Mouse (Mus musculus): Measurements from ENCODE around the gene Mdm2. TPM values are rescaled to one million over a fixed set of nuclear protein-coding genes. Genes with fewer than 3 reads are reported as not detected.
"Not testable (repeated sequence)": the region's sequence is repeated elsewhere in the genome, so short reads cannot be mapped to it uniquely, and the experiment has no call there.

The Mdm2 gene
- total and polyA plus RNA-seq, 3 experiments, result 35.3 to 601 (median 42.2) TPM

GRCm38 (mm10) chr10:117758749-117759727 lies 48.5 kb upstream of the Mdm2 start:
- H3K9ac ChIP-seq (ENCODE audit: control insufficient read depth, low read depth, low read length, poor library complexity, severe bottlenecking), result no peak overlapping the region
- H3K27me3 ChIP-seq (ENCODE audit: control insufficient read depth in 1 of 2, insufficient read depth in 2 of 2, low read length in 2 of 2), result no peaks in the 10 kb centered on the region
- no peaks in the 10 kb centered on the region for H3K79me2 ChIP-seq (ENCODE audit: control insufficient read depth, insufficient read depth, low read length, poor library complexity)
- H3K4me1 ChIP-seq (ENCODE audit: control insufficient read depth in 1 of 2, insufficient read depth in 2 of 2, low read length in 2 of 2), result no peaks in the 10 kb centered on the region
- H3K36me3 ChIP-seq (ENCODE audit: control insufficient read depth in 1 of 2, insufficient read depth in 2 of 2, low read length in 2 of 2), result peaks cover 0 to 30% of the 10 kb centered on the region in 2 experiments; a peak in 2 of 4 replicates
- H3K27ac ChIP-seq (ENCODE audit: control insufficient read depth, low read depth, low read length), result no peak overlapping the region
- TF ChIP-seq HCFC1 (IDR thresholded peaks at IDR 0.05; ENCODE audit: low read depth, low read length) (no peak), RCOR1 (IDR thresholded peaks at IDR 0.05; ENCODE audit: low read depth, low read length) (no peak), MAFK (IDR thresholded peaks at IDR 0.05; ENCODE audit: borderline replicate concordance, low read depth, low read length) (no peak), NRF1 (IDR thresholded peaks at IDR 0.05; ENCODE audit: insufficient read depth, low read depth, low read length, poor library complexity, severe bottlenecking) (no peak), MAZ (IDR thresholded peaks at IDR 0.05; ENCODE audit: low read depth, low read length) (no peak), MYB (IDR thresholded peaks at IDR 0.05; ENCODE audit: low read depth, low read length) (no peak)
- no peak for DNase-seq (ENCODE audit: low read depth, low spot score)
- no peak overlapping the region for H3K4me3 ChIP-seq (ENCODE audit: control insufficient read depth in 1 of 2, insufficient read depth in 1 of 2, low read depth in 2 of 2, low read length in 2 of 2)
- H3K9me3 ChIP-seq (replicated peaks; ENCODE audit: insufficient read depth, low read length), result no peaks in the 10 kb centered on the region

- DNase-seq (ENCODE audit: low read depth, low spot score); H3K9ac ChIP-seq (ENCODE audit: control insufficient read depth, low read depth, low read length, poor library complexity, severe bottlenecking); H3K4me3 ChIP-seq (ENCODE audit: control insufficient read depth in 1 of 2, insufficient read depth in 1 of 2, low read depth in 2 of 2, low read length in 2 of 2); H3K27ac ChIP-seq (ENCODE audit: control insufficient read depth, low read depth, low read length); H3K79me2 ChIP-seq (ENCODE audit: control insufficient read depth, insufficient read depth, low read length, poor library complexity); H3K27me3 ChIP-seq (ENCODE audit: control insufficient read depth in 1 of 2, insufficient read depth in 2 of 2, low read length in 2 of 2); H3K4me1 ChIP-seq (ENCODE audit: control insufficient read depth in 1 of 2, insufficient read depth in 2 of 2, low read length in 2 of 2); H3K9me3 ChIP-seq (replicated peaks; ENCODE audit: insufficient read depth, low read length): not testable (repeated sequence)
- H3K36me3 ChIP-seq (ENCODE audit: control insufficient read depth in 1 of 2, insufficient read depth in 2 of 2, low read length in 2 of 2), result peaks cover 0 to 32% of the 10 kb centered on the region in 2 experiments; a peak in 2 of 4 replicates
Measured at GRCm38 (mm10) chr10:117758344-117758743, 47.8 kb upstream of the Mdm2 start.

- no peak for DNase-seq (ENCODE audit: low read depth, low spot score)
- no peak overlapping the region for H3K4me3 ChIP-seq (ENCODE audit: control insufficient read depth in 1 of 2, insufficient read depth in 1 of 2, low read depth in 2 of 2, low read length in 2 of 2)
- no peaks in the 10 kb centered on the region for H3K4me1 ChIP-seq (ENCODE audit: control insufficient read depth in 1 of 2, insufficient read depth in 2 of 2, low read length in 2 of 2)
- H3K9ac ChIP-seq (ENCODE audit: control insufficient read depth, low read depth, low read length, poor library complexity, severe bottlenecking), result no peak overlapping the region
- no peaks in the 10 kb centered on the region for H3K79me2 ChIP-seq (ENCODE audit: control insufficient read depth, insufficient read depth, low read length, poor library complexity)
- TF ChIP-seq RCOR1 (IDR thresholded peaks at IDR 0.05; ENCODE audit: low read depth, low read length) (no peak), EP300 (IDR thresholded peaks at IDR 0.05; ENCODE audit: low read depth in 1 of 2, low read length in 2 of 2) (no peak), MYC (IDR thresholded peaks at IDR 0.05; ENCODE audit: low read depth, low read length) (no peak), CHD1 (IDR thresholded peaks at IDR 0.05; ENCODE audit: low read depth, low read length) (no peak), TBP (IDR thresholded peaks at IDR 0.05; ENCODE audit: low read depth, low read length) (no peak), HCFC1 (IDR thresholded peaks at IDR 0.05; ENCODE audit: low read depth, low read length) (no peak), ZC3H11A (IDR thresholded peaks at IDR 0.05; ENCODE audit: low read depth, low read length) (no peak), NRF1 (IDR thresholded peaks at IDR 0.05; ENCODE audit: insufficient read depth, low read depth, low read length, poor library complexity, severe bottlenecking) (no peak), TCF12 (IDR thresholded peaks at IDR 0.05; ENCODE audit: low read depth, low read length) (no peak), ZNF384 (IDR thresholded peaks at IDR 0.05; ENCODE audit: low read depth, low read length) (no peak), ZKSCAN1 (IDR thresholded peaks at IDR 0.05; ENCODE audit: low read depth, low read length) (no peak), POLR2AphosphoS2 (IDR thresholded peaks at IDR 0.05; ENCODE audit: low read length) (no peak), MYB (IDR thresholded peaks at IDR 0.05; ENCODE audit: low read depth, low read length) (no peak), MAX (IDR thresholded peaks at IDR 0.05; ENCODE audit: low read length) (no peak), E2F4 (IDR thresholded peaks at IDR 0.05; ENCODE audit: borderline replicate concordance, low read depth, low read length) (no peak), POLR2AphosphoS5 (IDR thresholded peaks at IDR 0.05; ENCODE audit: borderline replicate concordance, low read depth, low read length) (no peak)
- H3K9me3 ChIP-seq (replicated peaks; ENCODE audit: insufficient read depth, low read length), result no peaks in the 10 kb centered on the region
- no peak overlapping the region for H3K27ac ChIP-seq (ENCODE audit: control insufficient read depth, low read depth, low read length)
- H3K27me3 ChIP-seq (ENCODE audit: control insufficient read depth in 1 of 2, insufficient read depth in 2 of 2, low read length in 2 of 2), result no peaks in the 10 kb centered on the region
- H3K36me3 ChIP-seq (ENCODE audit: control insufficient read depth in 1 of 2, insufficient read depth in 2 of 2, low read length in 2 of 2), result peaks cover 0 to 27% of the 10 kb centered on the region in 2 experiments; a peak in 2 of 4 replicates
Measured at GRCm38 (mm10) chr10:117757796-117758342, 47.3 kb upstream of the Mdm2 start.
